Mouse (Mus musculus) ES-E14 (cell line): ENCODE measurements around the gene Fbln1.

Experiments
- CHD2 ChIP-seq: IDR thresholded peaks from 2 replicates; pipeline ENCODE4 v1.6.1; 2014; ENCODE audit warnings: mild to moderate bottlenecking, low read depth, low read length, inconsistent platforms
- HCFC1 ChIP-seq: IDR thresholded peaks from 2 replicates; pipeline ENCODE4 v1.6.1; 2012; ENCODE audit warnings: low read length, inconsistent platforms, borderline replicate concordance; ENCODE audit not compliant: insufficient read depth
- MAFK ChIP-seq: IDR thresholded peaks from 2 replicates; pipeline ENCODE4 v1.6.1; 2014; ENCODE audit warnings: mild to moderate bottlenecking, low read depth, low read length, inconsistent platforms; ENCODE audit not compliant: insufficient read depth

DNA sequence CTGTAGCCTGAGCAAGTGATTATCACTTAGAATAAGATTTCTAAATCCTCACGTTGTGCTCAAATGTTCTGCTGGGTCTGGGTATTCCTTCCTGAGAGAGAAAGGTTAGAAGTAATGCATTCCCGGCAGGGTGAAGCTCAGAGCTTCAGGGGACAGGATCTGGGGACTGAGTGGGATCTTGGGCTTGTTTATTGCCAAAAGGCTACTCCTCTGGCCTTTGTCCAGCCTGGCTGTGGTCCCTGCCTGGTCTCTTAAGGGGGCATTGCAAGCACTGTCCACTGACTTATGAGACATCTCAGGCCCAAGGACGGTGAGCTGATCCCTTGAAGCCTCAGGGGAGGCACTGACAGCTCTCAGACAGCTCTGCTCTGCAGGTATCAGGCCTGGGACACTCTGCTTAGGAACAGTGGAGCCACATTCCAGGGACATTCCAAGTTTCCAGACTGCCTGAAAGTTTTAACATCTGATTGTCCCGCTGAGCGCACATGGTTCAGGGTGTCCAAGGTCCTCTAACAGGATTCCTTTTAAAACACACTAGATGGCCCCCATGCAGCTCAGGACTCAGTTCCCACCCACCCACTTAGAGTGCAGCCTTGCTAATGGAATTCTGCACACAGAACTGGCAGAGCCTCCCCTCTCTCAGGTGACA, 13.0 kb downstream of the Fbln1 start:
- TF ChIP-seq MAFK: no peak
- TF ChIP-seq CHD2: no peak
- TF ChIP-seq HCFC1: no peak
